Mouse (Mus musculus) bone marrow, adult 2 months (tissue): ENCODE data around the gene Suclg2. TPM values are rescaled to one million over a fixed set of nuclear protein-coding genes. Genes with fewer than 3 reads are reported as not detected.
"Not testable (repeated sequence)": the region's sequence is repeated elsewhere in the genome, so short reads cannot be mapped to it uniquely, and the experiment has no call there.

Experiments used
- H3K27ac ChIP-seq: fragments of 200-500 bp; 2 replicates; pipeline ENCODE4 v1.5.1; 2012; ENCODE audit warnings: low read depth, mild to moderate bottlenecking, control low read depth, inconsistent platforms, low read length; ENCODE audit not compliant: control insufficient read depth, poor library complexity, insufficient read depth
- H3K4me1 ChIP-seq: fragments of 200-500 bp; 2 replicates; pipeline ENCODE4 v1.6.1; 2011; ENCODE audit warnings: low read length; ENCODE audit not compliant: control insufficient read depth, insufficient read depth
- H3K4me3 ChIP-seq: fragments of 200-500 bp; replicated peaks from 2 replicates; pipeline ENCODE3; 2011; ENCODE audit warnings: mild to moderate bottlenecking, low read depth, low read length, control low read depth; ENCODE audit not compliant: control insufficient read depth
- CTCF ChIP-seq: fragments of 200-500 bp; IDR thresholded peaks from 2 replicates; pipeline ENCODE4 v1.5.1; 2011; ENCODE audit warnings: low read length, control low read depth; ENCODE audit not compliant: control insufficient read depth, insufficient read depth
- POLR2A ChIP-seq: fragments of 200-500 bp; IDR thresholded peaks from 2 replicates; pipeline ENCODE4 v1.6.1; 2011; ENCODE audit warnings: low read depth, mild to moderate bottlenecking, control low read depth, low read length, borderline replicate concordance; ENCODE audit not compliant: control insufficient read depth
- WGBS: fragments of 180-500 bp; shearing (Covaris S2); methylation state at CpG from one replicate; pipeline ENCODE4 v1.1.7; 2018; 5-methylcytosine and 5-hydroxymethylcytosine counted together
- polyA plus RNA-seq: library from polyadenylated mRNA; stranded (reverse); fragments of >200 nt; gene quantifications from 2 replicates; pipeline ENCODE4 v1.2.4, GENCODE M21; 2011; ENCODE audit warnings: low replicate concordance; ENCODE audit not compliant: missing spikeins, insufficient read depth, insufficient read length

Gene Suclg2
- polyA plus RNA-seq, 1 experiment, result 9.0 TPM

DNA sequence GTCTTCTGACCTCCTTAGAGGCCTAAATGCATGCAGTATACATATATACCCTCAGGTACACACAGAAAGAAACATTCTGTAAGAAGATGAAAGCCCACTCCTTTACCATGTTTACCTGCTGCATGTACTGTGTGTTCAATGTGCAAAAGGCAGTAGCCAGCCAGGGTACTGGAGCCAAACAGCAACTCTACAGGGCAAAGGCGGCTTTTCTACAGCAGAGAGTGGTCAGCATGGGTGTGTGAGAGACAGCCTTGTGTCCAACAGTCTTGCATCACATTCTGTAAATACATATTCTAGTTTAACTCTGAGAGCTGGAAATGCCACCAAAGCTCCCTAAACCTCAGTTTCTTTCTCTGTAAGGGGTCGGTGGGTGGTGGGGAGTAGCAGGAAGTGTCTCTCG is 110.5 kb downstream of the Suclg2 start:
- Histone ChIP-seq H3K27ac (no peak overlapping the region), H3K4me3 (no peak overlapping the region), H3K4me1 (no peaks in the 10 kb centered on the region)
- TF ChIP-seq POLR2A, result no peak
- TF ChIP-seq CTCF, result no peak
- 78% methylated on average over 3 of the region's 3 CpGs for WGBS

DNA sequence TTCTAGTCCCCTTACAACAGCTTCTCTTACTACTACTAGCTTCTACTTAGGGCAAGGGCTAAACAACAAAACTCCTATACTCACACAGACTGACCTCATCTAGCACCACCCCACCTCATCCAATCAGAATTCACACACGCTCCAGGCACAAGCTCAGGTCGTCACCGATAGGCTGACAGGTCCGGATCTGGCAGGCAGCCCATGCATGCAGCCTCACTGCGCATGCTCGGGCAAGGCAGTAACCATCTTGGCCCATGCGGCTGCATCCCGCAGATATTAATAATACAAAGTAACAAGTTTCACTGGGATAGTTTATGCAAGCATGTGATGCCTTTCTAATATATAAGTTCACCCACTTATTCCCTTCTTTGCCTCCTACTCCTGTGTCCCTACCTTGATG is 117.9 kb downstream of the Suclg2 start:
- WGBS, result 82% methylated on average over 8 of the region's 8 CpGs
- H3K27ac ChIP-seq, H3K4me1 ChIP-seq, H3K4me3 ChIP-seq: not testable (repeated sequence)

DNA sequence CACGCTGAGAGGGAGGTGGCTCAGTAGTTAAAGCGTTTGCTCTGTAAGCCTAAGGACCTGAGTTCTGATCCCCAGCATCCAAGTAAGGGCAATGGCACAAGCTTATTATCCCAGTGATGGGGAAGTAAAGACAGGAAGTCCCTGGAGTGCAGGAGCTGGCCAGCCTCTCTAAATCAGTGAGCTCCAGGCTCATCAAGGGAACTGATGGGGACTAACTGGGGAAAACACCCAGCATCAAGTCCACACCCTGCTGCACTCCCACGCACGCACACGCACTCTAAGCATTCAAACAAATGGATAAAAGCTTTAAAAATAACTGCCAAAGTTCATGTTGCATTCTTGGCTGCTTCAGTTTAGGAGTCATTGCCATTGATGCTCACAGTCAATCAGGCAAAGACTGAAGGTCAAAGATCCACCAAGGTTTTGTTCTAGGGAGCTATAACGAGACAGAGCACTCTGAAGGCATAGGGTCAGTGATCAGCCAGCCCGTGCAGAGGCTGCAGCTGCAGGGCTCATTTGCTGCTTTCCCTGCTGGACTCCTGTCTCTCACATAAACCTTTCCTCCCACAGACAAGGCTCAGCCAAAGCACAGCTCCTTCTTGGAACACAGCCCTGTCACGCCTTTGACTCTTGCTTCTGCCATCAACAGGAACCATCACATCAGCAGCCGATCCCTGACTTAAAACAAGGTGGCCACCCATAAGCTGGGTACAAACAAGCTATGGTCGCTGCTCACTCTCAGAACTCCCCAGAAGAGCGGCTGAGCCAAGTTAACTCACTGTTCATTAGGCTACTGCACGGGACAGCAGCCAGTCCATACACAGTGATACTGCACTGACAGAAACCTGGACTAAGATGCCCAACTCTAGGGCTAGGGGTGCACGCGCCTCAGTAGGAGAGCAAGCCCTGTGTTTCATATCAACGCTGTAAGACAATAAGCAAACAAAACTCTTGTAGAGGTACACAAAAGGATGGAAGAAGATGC is 121.5 kb downstream of the Suclg2 start:
- Histone ChIP-seq H3K4me3 (no peak overlapping the region), H3K4me1 (no peaks in the 10 kb centered on the region), H3K27ac (no peak overlapping the region)
- TF ChIP-seq CTCF (no peak), POLR2A (no peak)
- WGBS, result 86% methylated on average over 15 of the region's 15 CpGs

DNA sequence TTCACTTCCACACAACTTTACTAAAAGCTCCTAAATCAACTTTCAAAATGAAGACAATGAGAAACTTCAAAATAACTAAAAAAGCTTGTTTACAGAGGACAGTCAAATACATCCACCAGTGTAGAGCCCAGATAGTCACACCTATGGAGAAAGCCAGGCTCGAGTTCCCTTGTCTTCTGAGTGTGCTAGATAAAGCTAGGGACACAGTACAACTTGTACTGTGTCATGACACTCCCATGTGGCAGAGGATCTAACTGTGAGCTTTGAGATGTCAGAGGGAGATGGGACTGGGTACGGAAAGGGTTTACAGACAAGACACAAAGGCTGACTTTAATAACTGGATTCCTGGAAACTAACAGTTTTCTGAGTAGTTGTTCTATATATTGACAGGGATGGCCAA is 122.7 kb downstream of the Suclg2 start:
- Histone ChIP-seq H3K4me1 (no peaks in the 10 kb centered on the region), H3K4me3 (no peak overlapping the region), H3K27ac (no peak overlapping the region)
- no peak for TF ChIP-seq CTCF
- no peak for TF ChIP-seq POLR2A
- 64% methylated on average over 2 of the region's 2 CpGs for WGBS

DNA sequence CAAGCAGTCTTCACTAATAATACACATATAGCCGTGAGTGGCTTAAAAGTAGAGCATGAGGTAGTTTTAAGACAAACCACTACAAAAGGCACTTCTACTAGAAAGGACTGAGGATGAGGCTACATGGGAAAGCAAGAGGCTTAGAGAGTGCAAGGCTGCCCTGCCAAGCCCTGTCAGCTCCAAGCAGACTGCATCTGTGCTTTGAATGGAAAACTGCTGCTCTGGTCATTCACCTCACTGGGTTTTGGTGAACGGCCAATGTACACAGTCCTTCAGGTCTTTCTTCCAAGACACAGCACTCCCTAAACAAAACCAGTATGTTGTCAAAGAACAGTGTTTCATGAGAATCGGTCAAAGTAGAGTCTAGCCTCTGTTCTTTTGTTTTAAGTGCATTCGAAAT is 124.4 kb downstream of the Suclg2 start:
- H3K4me3 ChIP-seq, result no peak overlapping the region
- H3K4me1 ChIP-seq, result no peaks in the 10 kb centered on the region
- H3K27ac ChIP-seq, result no peak overlapping the region
- WGBS, result 86% methylated on average over 4 of the region's 4 CpGs
- TF ChIP-seq CTCF, result no peak
- no peak for TF ChIP-seq POLR2A

DNA sequence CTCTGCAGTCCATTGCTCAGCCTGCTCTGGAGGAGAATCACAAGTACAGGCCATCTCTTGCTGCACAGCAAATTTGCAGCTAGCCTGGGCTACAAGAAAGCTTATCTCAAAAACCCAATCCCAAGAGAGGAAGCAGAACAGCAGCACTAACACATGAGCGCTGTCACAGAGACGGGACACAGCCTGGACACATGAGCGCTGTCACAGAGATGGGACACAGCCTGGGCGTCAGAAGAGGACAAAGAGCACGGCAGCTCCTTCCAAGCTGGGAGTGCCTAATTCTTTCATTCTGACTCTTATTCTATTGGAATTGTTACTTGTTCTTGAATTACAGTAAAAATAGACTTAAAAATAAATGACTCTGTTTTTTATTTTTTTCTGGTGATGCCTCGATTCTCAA is 126.2 kb downstream of the Suclg2 start:
- H3K4me1 ChIP-seq, result no peaks in the 10 kb centered on the region
- H3K27ac ChIP-seq, result no peak overlapping the region
- WGBS, result 90% methylated on average over 6 of the region's 6 CpGs
- H3K4me3 ChIP-seq, result no peak overlapping the region
- no peak for TF ChIP-seq CTCF
- no peak for TF ChIP-seq POLR2A

DNA sequence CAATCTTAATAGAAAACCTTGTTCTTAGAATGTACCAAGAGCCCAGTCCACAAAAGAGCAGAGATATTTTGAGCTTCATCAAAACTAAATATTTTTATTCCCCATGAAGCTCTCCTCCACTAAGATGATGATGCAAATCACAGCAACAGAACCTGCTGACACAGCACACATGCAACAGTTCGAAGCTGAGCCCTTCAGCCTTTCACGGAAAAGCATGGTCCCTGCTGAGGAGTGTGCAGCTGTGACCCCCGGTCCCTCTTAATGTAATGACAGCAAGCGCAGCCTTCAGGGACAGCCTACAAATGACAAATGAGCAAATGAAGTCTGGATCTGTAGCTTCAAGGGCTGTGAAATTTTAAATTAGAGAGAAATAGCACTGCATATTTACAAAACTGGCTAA is 128.1 kb downstream of the Suclg2 start:
- no peak overlapping the region for H3K27ac ChIP-seq
- H3K4me1 ChIP-seq, result no peaks in the 10 kb centered on the region
- no peak overlapping the region for H3K4me3 ChIP-seq
- WGBS, result 85% methylated on average over 4 of the region's 4 CpGs
- TF ChIP-seq CTCF, result no peak
- no peak for TF ChIP-seq POLR2A

DNA sequence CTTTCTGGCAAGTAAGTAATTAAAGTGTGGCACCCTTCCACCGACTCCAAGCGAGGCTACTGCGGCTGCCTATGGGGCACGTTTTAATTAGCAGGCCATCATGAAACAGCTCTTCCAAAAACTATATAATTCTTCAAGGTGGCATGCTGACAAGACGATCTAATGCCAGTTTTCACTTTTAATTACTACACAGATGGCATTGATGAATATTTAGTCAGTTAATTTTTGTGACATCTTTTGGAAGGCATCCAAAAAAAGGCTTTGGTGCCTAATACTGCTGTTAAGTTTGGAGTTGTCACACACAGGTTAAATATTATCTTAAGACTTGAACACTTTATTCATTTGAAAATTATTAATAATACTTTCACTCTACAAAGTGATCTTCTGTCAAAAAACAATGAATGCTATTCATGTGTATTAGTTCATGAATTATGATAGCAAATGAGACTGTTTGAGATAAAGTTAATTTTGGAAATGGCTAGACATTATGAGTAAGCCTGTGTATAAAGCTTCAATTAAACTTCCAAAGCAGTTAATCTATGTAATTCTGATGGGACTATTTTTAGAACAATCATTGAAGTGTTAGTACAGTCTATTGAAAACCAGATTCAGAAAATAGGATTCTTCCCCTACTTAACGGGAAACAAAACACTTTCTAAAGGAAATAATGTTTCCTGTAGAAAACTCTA is 131.3 kb downstream of the Suclg2 start:
- no peak overlapping the region for H3K4me3 ChIP-seq

More for the DNA sequence above, 131.3 kb downstream of the Suclg2 start:
- no peaks in the 10 kb centered on the region for H3K4me1 ChIP-seq
- no peak overlapping the region for H3K27ac ChIP-seq
- TF ChIP-seq CTCF (no peak), POLR2A (no peak)
- 90% methylated on average over 6 of the region's 6 CpGs for WGBS
